Mouse (Mus musculus) intestine, embryonic 15.5 days (tissue): ENCODE data around the gene Rpl27a. TPM values are rescaled to one million over a fixed set of nuclear protein-coding genes. Genes with fewer than 3 reads are reported as not detected.

Source experiments
- ATAC-seq: fragments of 200-750 bp; cut with Nextera tagmentation; 2 replicates; pipeline ENCODE4 v1.8.0; 2017; ENCODE audit warnings: moderate TSS enrichment, moderate library complexity
- H3K27ac ChIP-seq: fragments of 300-500 bp; sonication (generic); 2 replicates; pipeline ENCODE4 v1.5.1; 2015; ENCODE audit warnings: mild to moderate bottlenecking, inconsistent platforms
- H3K27me3 ChIP-seq: fragments of 300-500 bp; sonication (generic); replicated peaks from 2 replicates; pipeline ENCODE4 v1.6.1; 2015; ENCODE audit warnings: inconsistent platforms
- H3K36me3 ChIP-seq: fragments of 300-500 bp; sonication (generic); 2 replicates; pipeline ENCODE4 v1.6.1; 2015; ENCODE audit warnings: inconsistent platforms
- H3K4me1 ChIP-seq: fragments of 300-500 bp; sonication (generic); replicated peaks from 2 replicates; pipeline ENCODE4 v1.6.1; 2015; ENCODE audit warnings: inconsistent platforms
- H3K4me2 ChIP-seq: fragments of 300-500 bp; sonication (generic); replicated peaks from 2 replicates; pipeline ENCODE4 v1.6.1; 2015; ENCODE audit warnings: mild to moderate bottlenecking, inconsistent platforms
- H3K4me3 ChIP-seq: fragments of 300-500 bp; sonication (generic); replicated peaks from 2 replicates; pipeline ENCODE4 v1.5.1; 2015; ENCODE audit warnings: inconsistent platforms
- H3K9ac ChIP-seq: fragments of 300-500 bp; sonication (generic); 2 replicates; pipeline ENCODE4 v1.6.1; 2015; ENCODE audit warnings: inconsistent platforms
- H3K9me3 ChIP-seq: fragments of 300-500 bp; sonication (generic); 2 replicates; pipeline ENCODE4 v1.6.1; 2016; ENCODE audit warnings: inconsistent platforms
- WGBS: fragments of 180-500 bp; shearing (Covaris S2); methylation state at CpG from one replicate; pipeline ENCODE4 v1.1.7; 2015; 5-methylcytosine and 5-hydroxymethylcytosine counted together
- polyA plus RNA-seq: library from polyadenylated mRNA; unstranded; fragments of >200 nt; fragmentation: Nextera tagmentation; extraction: Ambion mirVana; gene quantifications from 2 replicates; pipeline ENCODE4 v1.2.1, GENCODE M21; 2015

Rpl27a gene
- 138 and 145 TPM in 2 replicates for polyA plus RNA-seq

GRCm38 (mm10) chr7:109518838-109519696 is at the start of gene Rpl27a:
Rpl27a (plus strand) TSS chr7:109519147.
- Histone ChIP-seq H3K4me3 (peak within 1 kb of the TSS; percentile 96), H3K9me3 (no peaks in the 10 kb centered on the region), H3K4me1 (peaks cover 14% of the 10 kb centered on the region), H3K27ac (peak within 1 kb of the TSS; percentile 93), H3K9ac (peak within 1 kb of the TSS; percentile 98), H3K36me3 (peaks cover 15% of the 10 kb centered on the region), H3K27me3 (no peaks in the 10 kb centered on the region), H3K4me2 (peak within 1 kb of the TSS; percentile 79)
- peak; percentile 96 for ATAC-seq
- under 1% methylated on average over 72 of the region's 72 CpGs for WGBS

GRCm38 (mm10) chr7:109470700-109471099 is 48.2 kb upstream of the Rpl27a start:
- Histone ChIP-seq H3K4me1 (no peaks in the 10 kb centered on the region), H3K4me3 (no peak overlapping the region), H3K9ac (no peak overlapping the region), H3K27me3 (no peaks in the 10 kb centered on the region), H3K9me3 (no peaks in the 10 kb centered on the region), H3K27ac (no peak overlapping the region), H3K4me2 (no peak overlapping the region), H3K36me3 (no peaks in the 10 kb centered on the region)
- no peak for ATAC-seq
- WGBS = 73% methylated on average over 4 of the region's 4 CpGs

GRCm38 (mm10) chr7:109477926-109478325 is 41.0 kb upstream of the Rpl27a start:
- H3K27ac ChIP-seq = no peak overlapping the region
- H3K36me3 ChIP-seq = no peaks in the 10 kb centered on the region
- no peak overlapping the region for H3K9ac ChIP-seq
- no peak overlapping the region for H3K4me3 ChIP-seq
- no peaks in the 10 kb centered on the region for H3K4me1 ChIP-seq
- 72% methylated on average over 3 of the region's 3 CpGs for whole genome bisulfite sequencing
- H3K9me3 ChIP-seq = no peaks in the 10 kb centered on the region
- ATAC-seq = no peak
- H3K27me3 ChIP-seq = no peaks in the 10 kb centered on the region
- no peak overlapping the region for H3K4me2 ChIP-seq

- no peak overlapping the region for H3K27ac ChIP-seq
- 0 out of 2 replicates have a peak, but pooled peaks have one; percentile 12 for ATAC-seq
- H3K4me2 ChIP-seq = peak overlapping the region; percentile 24; the same call in 1 of the 2 replicates
- H3K9ac ChIP-seq = no peak overlapping the region
- no peak overlapping the region for H3K4me3 ChIP-seq
- H3K4me1 ChIP-seq = no peaks in the 10 kb centered on the region
- H3K27me3 ChIP-seq = no peaks in the 10 kb centered on the region
- WGBS = 37% methylated on average over 7 of the region's 7 CpGs
- no peaks in the 10 kb centered on the region for H3K9me3 ChIP-seq
- no peaks in the 10 kb centered on the region for H3K36me3 ChIP-seq
Measured at GRCm38 (mm10) chr7:109480765-109481197, 38.2 kb upstream of the Rpl27a start.

- no peaks in the 10 kb centered on the region for H3K9me3 ChIP-seq
- ATAC-seq = no peak
- H3K27me3 ChIP-seq = no peaks in the 10 kb centered on the region
- H3K27ac ChIP-seq = no peak overlapping the region
- H3K4me1 ChIP-seq = no peaks in the 10 kb centered on the region
- no peaks in the 10 kb centered on the region for H3K36me3 ChIP-seq
- 76% methylated on average over 5 of the region's 5 CpGs for WGBS
- H3K9ac ChIP-seq = no peak overlapping the region
- no peak overlapping the region for H3K4me3 ChIP-seq
- H3K4me2 ChIP-seq = no peak overlapping the region
Measured at GRCm38 (mm10) chr7:109484221-109484620, 34.7 kb upstream of the Rpl27a start.

- ATAC-seq = no peak
- Histone ChIP-seq H3K4me2 (no peak overlapping the region), H3K27me3 (peaks cover 8% of the 10 kb centered on the region; the same call in 1 of the 2 replicates), H3K4me3 (no peak overlapping the region), H3K4me1 (0 out of 2 replicates have a peak, but pooled peaks cover 5% of the 10 kb centered on the region), H3K9ac (no peak overlapping the region), H3K9me3 (no peaks in the 10 kb centered on the region), H3K27ac (no peak overlapping the region), H3K36me3 (no peaks in the 10 kb centered on the region)
- WGBS = 60% methylated on average over 18 of the region's 18 CpGs
Measured at GRCm38 (mm10) chr7:109492616-109493318, 26.2 kb upstream of the Rpl27a start.

GRCm38 (mm10) chr7:109493319-109494316 is 25.3 kb upstream of the Rpl27a start:
- Histone ChIP-seq H3K9me3 (no peaks in the 10 kb centered on the region), H3K36me3 (no peaks in the 10 kb centered on the region), H3K4me1 (0 out of 2 replicates have a peak, but pooled peaks cover 5% of the 10 kb centered on the region), H3K4me3 (no peak overlapping the region), H3K27ac (no peak overlapping the region), H3K9ac (no peak overlapping the region), H3K4me2 (peak overlapping the region; percentile 24), H3K27me3 (peaks cover 8% of the 10 kb centered on the region; the same call in 1 of the 2 replicates)
- ATAC-seq = no peak
- WGBS = 17% methylated on average over 21 of the region's 21 CpGs

- Histone ChIP-seq H3K4me1 (0 out of 2 replicates have a peak, but pooled peaks cover 5% of the 10 kb centered on the region), H3K9me3 (no peaks in the 10 kb centered on the region), H3K4me3 (no peak overlapping the region), H3K27me3 (peaks cover 8% of the 10 kb centered on the region; the same call in 1 of the 2 replicates), H3K4me2 (no peak overlapping the region), H3K36me3 (no peaks in the 10 kb centered on the region), H3K9ac (no peak overlapping the region), H3K27ac (no peak overlapping the region)
- no peak for ATAC-seq
- 67% methylated on average over 4 of the region's 4 CpGs for WGBS
Measured at GRCm38 (mm10) chr7:109497507-109497906, 21.4 kb upstream of the Rpl27a start.

GRCm38 (mm10) chr7:109507119-109507518 is 11.8 kb upstream of the Rpl27a start:
- H3K27ac ChIP-seq = no peak overlapping the region
- no peaks in the 10 kb centered on the region for H3K36me3 ChIP-seq
- WGBS = 14% methylated on average over 8 of the region's 8 CpGs
- H3K4me1 ChIP-seq = no peaks in the 10 kb centered on the region
- H3K9ac ChIP-seq = no peak overlapping the region
- H3K4me2 ChIP-seq = no peak overlapping the region
- no peaks in the 10 kb centered on the region for H3K9me3 ChIP-seq
- H3K27me3 ChIP-seq = no peaks in the 10 kb centered on the region
- H3K4me3 ChIP-seq = no peak overlapping the region
- ATAC-seq = no peak

- no peak overlapping the region for H3K4me3 ChIP-seq
- no peaks in the 10 kb centered on the region for H3K9me3 ChIP-seq
- WGBS = 50% methylated on average over 9 of the region's 9 CpGs
- no peak overlapping the region for H3K4me2 ChIP-seq
- no peak overlapping the region for H3K27ac ChIP-seq
- H3K27me3 ChIP-seq = no peaks in the 10 kb centered on the region
- H3K36me3 ChIP-seq = no peaks in the 10 kb centered on the region
- H3K4me1 ChIP-seq = no peaks in the 10 kb centered on the region
- ATAC-seq = no peak
- no peak overlapping the region for H3K9ac ChIP-seq
Measured at GRCm38 (mm10) chr7:109507572-109507971, 11.4 kb upstream of the Rpl27a start.

GRCm38 (mm10) chr7:109508034-109508433 is 10.9 kb upstream of the Rpl27a start, which contains the start of gene Trim66:
Trim66 (minus strand) TSS chr7:109508134.
- Histone ChIP-seq H3K36me3 (no peaks in the 10 kb centered on the region), H3K4me1 (no peaks in the 10 kb centered on the region), H3K27ac (no peak within 1 kb of the TSS), H3K4me3 (no peak within 1 kb of the TSS), H3K9ac (no peak within 1 kb of the TSS), H3K27me3 (no peaks in the 10 kb centered on the region), H3K4me2 (no peak within 1 kb of the TSS), H3K9me3 (no peaks in the 10 kb centered on the region)
- 86% methylated on average over 4 of the region's 4 CpGs for WGBS
- no peak for ATAC-seq
